Mouse (Mus musculus) heart, adult 11 months (tissue): ENCODE results near the gene Ndufb7.

ENCODE experiments used
- DNase-seq: peaks from one replicate; pipeline ENCODE4 v3.0.0; 2022

Gene Ndufb7

DNA sequence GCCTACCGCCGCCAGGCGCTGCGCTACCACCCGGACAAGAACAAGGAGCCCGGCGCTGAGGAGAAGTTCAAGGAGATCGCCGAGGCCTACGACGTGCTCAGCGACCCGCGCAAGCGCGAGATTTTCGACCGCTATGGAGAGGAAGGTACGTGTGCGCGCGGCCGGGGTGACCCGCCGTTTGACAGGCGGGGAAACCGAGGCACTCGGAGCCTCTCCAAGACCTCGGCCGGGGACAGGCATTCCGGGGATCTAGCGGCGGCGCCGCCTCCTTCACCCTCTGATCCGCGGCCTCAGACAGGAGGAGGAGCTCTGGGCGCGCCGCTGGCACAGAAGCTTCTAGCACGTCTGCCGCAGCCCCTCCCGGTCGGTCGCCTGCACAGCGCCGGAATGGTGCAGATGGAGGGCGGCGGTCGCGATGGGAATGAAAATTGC, 41.9 kb downstream of the Ndufb7 start:
- DNase-seq: peak; percentile 99

DNA sequence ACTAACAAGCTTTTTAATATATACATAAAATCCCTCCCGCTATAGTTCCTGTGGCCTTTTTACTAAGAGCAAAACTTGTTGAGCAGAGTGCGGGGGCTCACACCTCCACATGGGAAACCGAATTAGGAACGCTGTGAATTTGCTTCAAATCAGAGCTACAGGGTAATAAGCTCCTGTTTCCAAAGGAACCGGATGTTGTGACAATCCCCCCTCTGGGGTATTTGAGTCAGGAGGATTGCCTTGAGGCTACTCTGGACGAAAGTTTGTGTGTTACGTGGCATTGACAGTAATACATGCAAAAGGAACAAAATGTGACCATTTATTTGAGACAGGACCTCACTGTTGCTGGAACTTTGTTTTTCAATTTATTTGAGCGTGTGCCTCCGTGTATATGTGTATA, 42.6 kb downstream of the Ndufb7 start:
- DNase-seq: peak; percentile 88

DNA sequence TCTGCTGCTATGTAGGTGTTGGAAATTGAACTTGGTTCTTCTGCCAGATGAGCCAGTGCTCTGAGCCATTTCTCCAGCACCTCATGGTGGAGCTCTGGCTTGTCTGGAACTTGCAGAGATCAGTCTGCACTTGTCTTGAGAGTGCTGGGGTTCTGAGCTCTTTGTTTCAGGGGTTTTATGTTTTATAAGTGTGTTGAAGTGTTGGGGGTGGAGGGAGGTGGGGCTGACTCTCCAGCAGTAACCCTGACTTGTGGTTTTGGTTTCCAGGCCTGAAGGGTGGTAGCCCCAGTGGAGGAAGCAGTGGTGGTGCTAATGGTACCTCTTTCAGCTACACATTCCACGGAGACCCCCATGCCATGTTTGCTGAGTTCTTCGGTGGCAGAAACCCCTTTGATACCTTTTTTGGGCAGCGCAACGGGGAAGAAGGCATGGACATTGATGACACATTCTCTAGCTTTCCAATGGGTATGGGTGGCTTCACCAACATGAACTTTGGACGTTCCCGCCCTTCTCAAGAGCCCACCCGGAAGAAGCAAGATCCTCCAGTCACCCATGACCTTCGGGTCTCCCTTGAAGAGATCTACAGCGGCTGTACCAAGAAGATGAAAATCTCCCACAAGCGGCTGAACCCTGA, 43.2 kb downstream of the Ndufb7 start:
- peak; percentile 90 for DNase-seq

DNA sequence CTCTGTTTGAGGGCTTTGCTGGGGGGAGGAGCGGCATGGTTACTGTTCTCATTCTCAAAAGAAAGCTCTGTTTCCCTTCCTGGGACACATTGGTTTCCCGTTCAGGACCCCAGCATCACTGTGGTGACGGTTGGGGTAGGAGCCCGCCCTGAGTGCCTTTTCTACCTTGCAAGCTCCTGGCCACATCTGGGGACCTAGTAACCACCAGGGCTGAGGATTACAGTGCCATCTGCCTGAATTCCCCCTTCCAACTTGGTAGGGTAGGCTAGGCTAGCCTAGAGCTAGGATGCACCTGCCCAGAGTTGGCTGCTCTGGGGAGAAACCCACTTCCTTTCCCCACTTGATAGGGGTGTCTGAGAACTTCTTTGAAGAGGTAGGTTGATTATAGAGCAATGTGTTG, 45.5 kb downstream of the Ndufb7 start:
- peak; percentile 80 for DNase-seq

DNA sequence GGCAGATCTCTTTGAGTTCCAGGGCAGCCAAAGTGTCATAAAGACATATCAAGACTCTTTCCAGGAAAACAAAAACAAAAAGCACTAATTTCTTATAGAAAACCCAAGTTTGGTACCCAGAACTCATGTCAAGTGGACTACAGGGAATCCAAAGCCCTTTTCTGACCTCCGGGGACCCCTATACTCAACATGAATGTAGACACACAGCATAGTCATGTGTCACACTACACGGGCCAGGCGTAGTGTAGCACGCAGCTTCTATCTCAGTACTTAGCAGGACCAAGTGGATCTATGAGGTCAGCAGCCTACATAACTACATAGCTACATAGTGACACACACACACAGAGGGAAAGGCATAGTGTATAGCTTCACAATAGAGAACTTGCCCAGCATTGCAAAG, 47.2 kb downstream of the Ndufb7 start:
- DNase-seq: peak; percentile 81

DNA sequence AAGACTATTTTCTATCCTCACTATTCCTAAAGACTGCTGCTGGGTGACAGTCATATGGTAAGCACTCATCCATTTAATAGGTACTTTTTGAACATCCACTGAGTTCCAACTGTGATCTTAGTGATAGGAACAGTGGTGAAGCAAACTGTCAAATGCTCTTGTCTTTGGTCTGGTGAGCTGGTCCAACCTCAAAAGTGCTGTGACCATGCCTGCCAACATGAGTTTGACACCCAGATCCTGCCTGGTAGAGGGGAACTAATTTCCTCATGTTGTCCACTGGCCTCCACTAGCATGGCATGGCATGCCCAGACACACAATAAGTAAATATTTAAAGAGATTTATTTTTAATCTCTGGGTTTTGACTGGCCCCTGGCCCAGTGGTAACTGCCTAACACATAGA, 50.2 kb downstream of the Ndufb7 start:
- peak; percentile 78 for DNase-seq

DNA sequence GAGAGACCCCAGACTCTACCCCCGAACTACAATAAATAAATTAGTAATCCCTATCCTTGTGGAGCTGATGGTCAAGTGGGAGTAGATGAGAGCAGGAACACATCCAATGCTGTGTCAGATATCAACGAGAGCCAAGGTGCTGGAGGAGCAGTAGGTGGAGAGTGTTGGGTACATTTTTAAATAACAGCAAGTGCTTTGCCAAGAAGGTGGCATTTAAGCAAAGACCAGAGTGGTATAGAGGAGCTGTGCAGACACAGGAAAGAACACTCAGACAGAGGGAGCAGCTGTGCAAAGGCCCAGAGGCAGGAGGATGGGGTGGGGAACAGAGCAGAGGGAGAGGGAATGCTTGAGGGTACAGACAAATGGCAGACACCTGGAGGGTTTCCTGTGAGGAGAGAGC, 50.6 kb downstream of the Ndufb7 start:
- no peak for DNase-seq

DNA sequence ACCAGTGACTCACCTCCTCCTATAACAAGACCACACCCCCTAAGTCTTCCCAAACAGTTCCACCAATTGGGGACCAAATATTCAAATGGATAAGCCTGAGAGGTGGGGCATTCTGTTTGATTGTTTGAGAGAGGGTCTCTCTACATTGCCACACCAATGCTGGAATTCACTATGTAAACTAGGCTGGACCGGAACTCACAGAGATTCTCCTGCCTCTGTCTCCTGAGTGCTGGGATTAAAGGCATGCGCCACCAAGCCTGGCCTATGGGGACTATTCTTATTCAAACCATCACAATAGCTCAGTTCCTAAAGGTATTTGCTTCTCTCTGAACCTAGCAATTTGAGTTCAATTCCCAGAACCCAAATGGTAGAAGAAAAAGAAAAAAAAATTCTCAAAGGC, 52.1 kb downstream of the Ndufb7 start:
- peak; percentile 23 for DNase-seq

DNA sequence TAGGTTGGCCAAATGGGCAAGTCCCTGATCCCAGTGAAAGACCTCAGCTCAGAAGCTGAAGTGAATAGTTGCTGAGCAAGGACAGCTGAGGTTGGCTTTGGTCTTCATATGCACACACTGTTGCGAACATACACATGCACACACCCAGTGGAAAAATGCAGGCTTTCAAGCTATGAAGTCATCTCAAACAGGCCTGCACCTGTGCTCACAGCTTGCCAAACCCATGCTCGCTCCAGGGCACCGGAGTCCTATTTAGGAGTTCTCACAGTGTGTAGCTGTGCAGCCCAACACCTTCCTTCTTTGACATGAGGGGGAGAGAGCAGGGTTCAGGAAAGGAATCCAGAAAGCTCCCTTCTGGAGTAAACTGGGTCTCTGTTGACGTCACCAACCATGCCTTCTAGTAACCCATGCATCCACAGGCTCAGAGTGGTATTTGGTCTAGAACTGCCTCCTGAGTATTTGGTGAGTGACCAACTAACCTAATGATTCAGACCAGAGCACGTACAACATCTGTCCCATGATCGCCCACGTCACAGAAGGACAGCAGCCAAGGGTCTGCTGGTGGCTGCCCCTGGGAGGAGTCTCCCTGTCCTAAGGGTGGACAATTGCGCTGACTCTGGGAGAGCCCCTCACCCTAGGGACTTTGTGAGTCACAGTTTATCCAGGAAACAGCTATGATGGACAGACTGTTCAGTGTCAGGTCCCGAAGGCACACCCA, 53.3 kb downstream of the Ndufb7 start:
- DNase-seq: peak; percentile 78
